Mouse (Mus musculus): Measurements from ENCODE around the gene Nav1. TPM values are rescaled to one million over a fixed set of nuclear protein-coding genes. Genes with fewer than 3 reads are reported as not detected.

Gene Nav1
- polyA plus RNA-seq, 1 experiment = 33.7 TPM

DNA sequence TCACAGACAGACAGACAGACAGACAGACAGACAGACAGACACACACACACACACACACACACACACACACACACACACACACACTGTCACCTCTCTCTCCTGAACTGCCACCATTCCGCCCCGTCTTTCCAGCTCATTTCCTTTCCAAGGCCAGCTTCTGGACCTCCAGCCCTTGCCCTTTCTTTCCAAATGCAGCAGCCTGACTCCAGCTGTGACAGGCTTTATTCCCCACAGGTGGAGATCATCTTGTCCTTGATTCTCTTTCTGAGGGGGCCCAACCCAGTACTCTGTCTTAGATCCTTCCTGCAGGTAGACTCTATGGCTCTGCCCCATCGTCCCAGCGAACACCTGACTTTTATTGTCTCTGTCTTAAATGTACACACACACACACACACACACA, 53.5 kb downstream of the Nav1 start:
- TF ChIP-seq USF1 (IDR thresholded peaks at IDR 0.05; ENCODE audit: low read depth) = no peak
- TF ChIP-seq CEBPB (IDR thresholded peaks at IDR 0.05; ENCODE audit: insufficient read depth, poor library complexity, severe bottlenecking) = no peak
- no peak for TF ChIP-seq POLR2A (IDR thresholded peaks at IDR 0.05; ENCODE audit: insufficient read length, low read depth)
- TF ChIP-seq REST (IDR thresholded peaks at IDR 0.05; ENCODE audit: insufficient read depth, insufficient read length) = no peak
- TF ChIP-seq E2F4 (IDR thresholded peaks at IDR 0.05; ENCODE audit: insufficient read depth) = no peak
- no peak for TF ChIP-seq SRF (IDR thresholded peaks at IDR 0.05; ENCODE audit: control insufficient read depth, insufficient read length, low read depth)
- no peak for TF ChIP-seq MAX (IDR thresholded peaks at IDR 0.05; ENCODE audit: low read depth)
- Histone ChIP-seq H3K27me3 (ENCODE audit: control insufficient read depth, insufficient read depth, insufficient read length) (no peaks in the 10 kb centered on the region), H3K36me3 (ENCODE audit: control insufficient read depth, insufficient read depth) (peaks cover 3% of the 10 kb centered on the region), H3K4me3 (no peak overlapping the region), H3K4me2 (ENCODE audit: low read depth) (no peak overlapping the region), H3ac (ENCODE audit: control insufficient read depth, insufficient read length) (no peak overlapping the region), H3K79me2 (ENCODE audit: control insufficient read depth, insufficient read depth) (peaks cover 54% of the 10 kb centered on the region)

DNA sequence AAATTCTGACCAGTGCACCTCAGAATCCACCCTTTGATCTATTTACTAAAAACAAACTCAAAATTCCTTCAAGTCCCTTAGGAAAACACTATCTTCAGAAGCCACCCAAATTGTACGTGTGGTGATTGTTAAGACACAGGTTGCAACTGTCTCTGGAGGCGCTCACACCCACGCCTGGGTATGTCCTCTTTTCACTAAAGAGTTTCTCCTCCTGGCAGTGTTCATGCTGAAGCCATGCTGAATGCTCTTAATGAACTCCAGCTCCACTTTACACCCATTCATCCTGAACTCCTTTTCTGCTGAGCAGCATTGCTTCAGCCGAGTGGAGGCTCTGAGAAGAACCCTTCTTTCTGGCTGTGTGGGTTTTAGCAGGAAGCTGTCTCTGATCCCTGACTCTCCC, 53.9 kb downstream of the Nav1 start:
- H3K36me3 ChIP-seq (ENCODE audit: control insufficient read depth, insufficient read depth) = peaks cover 3% of the 10 kb centered on the region
- peaks cover 54% of the 10 kb centered on the region for H3K79me2 ChIP-seq (ENCODE audit: control insufficient read depth, insufficient read depth)
- TF ChIP-seq MYOD1 (IDR thresholded peaks at IDR 0.05; ENCODE audit: control insufficient read depth in 1 of 3, insufficient read length in 2 of 3, low read depth in 2 of 3) (no peak), TCF3 (IDR thresholded peaks at IDR 0.05; ENCODE audit: insufficient read length, low read depth) (no peak), SRF (IDR thresholded peaks at IDR 0.05; ENCODE audit: control insufficient read depth, insufficient read length, low read depth) (no peak), MAX (IDR thresholded peaks at IDR 0.05; ENCODE audit: low read depth) (no peak), POLR2AphosphoS2 (IDR thresholded peaks at IDR 0.05; ENCODE audit: insufficient read length, low read depth) (no peak), CEBPB (IDR thresholded peaks at IDR 0.05; ENCODE audit: insufficient read depth, poor library complexity, severe bottlenecking) (no peak), E2F4 (IDR thresholded peaks at IDR 0.05; ENCODE audit: insufficient read depth) (no peak), REST (IDR thresholded peaks at IDR 0.05; ENCODE audit: insufficient read depth, insufficient read length) (no peak)
- no peaks in the 10 kb centered on the region for H3K27me3 ChIP-seq (ENCODE audit: control insufficient read depth, insufficient read depth, insufficient read length)
- no peak overlapping the region for H3K4me3 ChIP-seq
- no peak overlapping the region for H3ac ChIP-seq (ENCODE audit: control insufficient read depth, insufficient read length)
- H3K4me2 ChIP-seq (ENCODE audit: low read depth) = no peak overlapping the region

GRCm38 (mm10) chr1:135550886-135551285, 56.2 kb downstream of the Nav1 start:
- Histone ChIP-seq H3K27me3 (ENCODE audit: control insufficient read depth, insufficient read depth, insufficient read length) (no peaks in the 10 kb centered on the region), H3K4me2 (ENCODE audit: low read depth) (no peak overlapping the region), H3K4me3 (no peak overlapping the region), H3K79me2 (ENCODE audit: control insufficient read depth, insufficient read depth) (peaks cover 52% of the 10 kb centered on the region), H3ac (ENCODE audit: control insufficient read depth, insufficient read length) (no peak overlapping the region), H3K36me3 (ENCODE audit: control insufficient read depth, insufficient read depth) (no peaks in the 10 kb centered on the region)
- TF ChIP-seq MAX (IDR thresholded peaks at IDR 0.05; ENCODE audit: low read depth) (no peak), TCF3 (IDR thresholded peaks at IDR 0.05; ENCODE audit: insufficient read length, low read depth) (no peak), USF1 (IDR thresholded peaks at IDR 0.05; ENCODE audit: low read depth) (no peak), SRF (IDR thresholded peaks at IDR 0.05; ENCODE audit: control insufficient read depth, insufficient read length, low read depth) (no peak), TCF12 (IDR thresholded peaks at IDR 0.05; ENCODE audit: insufficient read depth, poor library complexity, severe bottlenecking) (no peak), MYOG (IDR thresholded peaks at IDR 0.05; ENCODE audit: control insufficient read depth in 1 of 3, insufficient read depth in 1 of 3, insufficient read length in 2 of 3, low read depth in 2 of 3) (no peak), POLR2A (IDR thresholded peaks at IDR 0.05; ENCODE audit: insufficient read length, low read depth) (no peak)

DNA sequence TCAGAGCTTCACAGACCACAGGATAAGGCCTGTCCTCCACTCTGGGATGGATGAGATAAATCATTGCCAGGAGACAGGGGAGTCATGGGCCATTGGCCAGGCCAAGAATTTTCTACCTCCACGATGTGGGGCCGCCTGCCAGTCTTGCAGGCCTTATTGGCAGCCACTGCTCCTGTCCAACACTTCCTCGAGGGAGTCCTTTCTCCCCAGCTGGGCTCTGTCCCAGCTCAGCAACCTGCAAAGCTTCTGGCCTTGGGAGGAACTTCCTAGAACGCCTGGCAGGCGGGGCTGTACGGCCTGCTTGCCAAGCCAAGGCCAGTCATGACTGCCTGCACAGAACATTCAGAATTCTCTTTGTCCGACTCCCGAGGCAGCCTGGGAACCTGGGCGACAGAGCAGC, 58.3 kb downstream of the Nav1 start:
- Histone ChIP-seq H3K27me3 (ENCODE audit: control insufficient read depth, insufficient read depth, insufficient read length) (no peaks in the 10 kb centered on the region), H3ac (ENCODE audit: control insufficient read depth, insufficient read length) (no peak overlapping the region), H3K36me3 (ENCODE audit: control insufficient read depth, insufficient read depth) (no peaks in the 10 kb centered on the region), H3K4me3 (no peak overlapping the region), H3K79me2 (ENCODE audit: control insufficient read depth, insufficient read depth) (peaks cover 42% of the 10 kb centered on the region), H3K4me2 (ENCODE audit: low read depth) (no peak overlapping the region)
- TF ChIP-seq TCF3 (IDR thresholded peaks at IDR 0.05; ENCODE audit: insufficient read length, low read depth) = no peak
- no peak for TF ChIP-seq REST (IDR thresholded peaks at IDR 0.05; ENCODE audit: insufficient read depth, insufficient read length)
- no peak for TF ChIP-seq POLR2A (IDR thresholded peaks at IDR 0.05; ENCODE audit: insufficient read length, low read depth)
- no peak for TF ChIP-seq E2F4 (IDR thresholded peaks at IDR 0.05; ENCODE audit: insufficient read depth)
- no peak for TF ChIP-seq MYOG (IDR thresholded peaks at IDR 0.05; ENCODE audit: control insufficient read depth in 1 of 3, insufficient read depth in 1 of 3, insufficient read length in 2 of 3, low read depth in 2 of 3)
- no peak for TF ChIP-seq CEBPB (IDR thresholded peaks at IDR 0.05; ENCODE audit: insufficient read depth, poor library complexity, severe bottlenecking)
- TF ChIP-seq POLR2AphosphoS2 (IDR thresholded peaks at IDR 0.05; ENCODE audit: insufficient read length, low read depth) = no peak
- TF ChIP-seq USF1 (IDR thresholded peaks at IDR 0.05; ENCODE audit: low read depth) = no peak
- no peak for TF ChIP-seq MYOD1 (IDR thresholded peaks at IDR 0.05; ENCODE audit: control insufficient read depth in 1 of 3, insufficient read length in 2 of 3, low read depth in 2 of 3)
- no peak for TF ChIP-seq SRF (IDR thresholded peaks at IDR 0.05; ENCODE audit: control insufficient read depth, insufficient read length, low read depth)
- TF ChIP-seq MAX (IDR thresholded peaks at IDR 0.05; ENCODE audit: low read depth) = no peak
- no peak for TF ChIP-seq TCF12 (IDR thresholded peaks at IDR 0.05; ENCODE audit: insufficient read depth, poor library complexity, severe bottlenecking)

DNA sequence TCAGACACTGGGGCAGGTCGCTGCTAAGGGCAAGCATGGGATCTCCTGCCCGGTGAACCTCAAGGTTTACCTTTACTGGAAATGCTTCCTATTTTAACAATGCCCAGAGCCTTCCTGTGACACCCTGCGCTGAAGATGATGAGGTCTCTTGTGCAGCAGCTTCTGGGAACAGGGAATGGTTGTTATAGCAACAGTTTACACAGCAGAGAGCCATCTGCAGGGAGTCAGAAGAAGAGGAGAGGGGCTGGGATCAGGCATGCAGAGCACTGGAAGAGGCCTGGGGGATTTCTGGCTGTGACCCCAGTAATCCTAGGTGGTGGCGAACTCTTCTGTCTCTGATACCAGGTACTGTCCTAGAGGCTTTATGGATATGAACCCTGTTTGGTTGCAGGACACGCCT, 61.0 kb downstream of the Nav1 start:
- no peaks in the 10 kb centered on the region for H3K27me3 ChIP-seq (ENCODE audit: control insufficient read depth, insufficient read depth, insufficient read length)
- no peak overlapping the region for H3ac ChIP-seq (ENCODE audit: control insufficient read depth, insufficient read length)
- no peak for TF ChIP-seq USF1 (IDR thresholded peaks at IDR 0.05; ENCODE audit: low read depth)
- no peak for TF ChIP-seq MAX (IDR thresholded peaks at IDR 0.05; ENCODE audit: low read depth)
- no peak for TF ChIP-seq SRF (IDR thresholded peaks at IDR 0.05; ENCODE audit: control insufficient read depth, insufficient read length, low read depth)
- H3K4me3 ChIP-seq = no peak overlapping the region
- H3K4me2 ChIP-seq (ENCODE audit: low read depth) = no peak overlapping the region
- no peaks in the 10 kb centered on the region for H3K36me3 ChIP-seq (ENCODE audit: control insufficient read depth, insufficient read depth)
- H3K79me2 ChIP-seq (ENCODE audit: control insufficient read depth, insufficient read depth) = peaks cover 35% of the 10 kb centered on the region
